Mouse (Mus musculus) brain, embryonic 14.5 days (tissue): ENCODE data around the gene Tln1.

Experiments used
- CTCF ChIP-seq: fragments of 200-500 bp; IDR thresholded peaks from 2 replicates; pipeline ENCODE4 v1.5.1; 2012; ENCODE audit warnings: inconsistent platforms, mild to moderate bottlenecking, moderate library complexity, borderline replicate concordance; ENCODE audit not compliant: insufficient read depth, insufficient read length; ENCODE audit errors: extremely low read depth
- POLR2A ChIP-seq: fragments of 200-500 bp; IDR thresholded peaks from 2 replicates; pipeline ENCODE4 v1.6.1; 2012; ENCODE audit warnings: mild to moderate bottlenecking, inconsistent platforms, borderline replicate concordance; ENCODE audit not compliant: poor library complexity, insufficient read depth, insufficient read length, severe bottlenecking; ENCODE audit errors: extremely low read depth

- no peak for TF ChIP-seq CTCF
- no peak for TF ChIP-seq POLR2A
Observed at GRCm38 (mm10) chr4:43490801-43491200, 71.7 kb downstream of the Tln1 start.
